Mouse (Mus musculus) thymus, adult 2 months (tissue): ENCODE measurements around the gene Slc2a9.

Experiments
- CTCF ChIP-seq: fragments of 200-500 bp; IDR thresholded peaks from 2 replicates; pipeline ENCODE4 v1.5.1; 2012; ENCODE audit warnings: mild to moderate bottlenecking, control low read depth, low read length, moderate library complexity, borderline replicate concordance; ENCODE audit not compliant: control insufficient read depth, poor library complexity, insufficient read depth; ENCODE audit errors: extremely low read depth
- POLR2A ChIP-seq: fragments of 200-500 bp; IDR thresholded peaks from 2 replicates; pipeline ENCODE4 v1.6.1; 2012; ENCODE audit warnings: mild to moderate bottlenecking, low read length, control low read depth, moderate library complexity; ENCODE audit not compliant: control insufficient read depth, poor library complexity, insufficient read depth; ENCODE audit errors: extremely low read depth

- no peak for TF ChIP-seq CTCF
- TF ChIP-seq POLR2A, result no peak
These were observed 13.3 kb upstream of the Slc2a9 start for GRCm38 (mm10) chr5:38516267-38516666.
